Mouse (Mus musculus) brain, embryonic 18.5 days (tissue): ENCODE results near the gene Rnase4.

Experiments
- DNase-seq: peaks from one replicate; pipeline ENCODE4 v3.0.0-alpha.2; 2012; ENCODE audit warnings: low read depth, low spot score

Rnase4 gene

GRCm38 (mm10) chr14:51090921-51091900 lies at the start of gene Rnase4, which contains the start of gene Ang:
Gene Rnase4 (plus strand): TSS chr14:51091077.
Gene Ang (plus strand): TSS chr14:51091150.
- no peak for DNase-seq

DNA sequence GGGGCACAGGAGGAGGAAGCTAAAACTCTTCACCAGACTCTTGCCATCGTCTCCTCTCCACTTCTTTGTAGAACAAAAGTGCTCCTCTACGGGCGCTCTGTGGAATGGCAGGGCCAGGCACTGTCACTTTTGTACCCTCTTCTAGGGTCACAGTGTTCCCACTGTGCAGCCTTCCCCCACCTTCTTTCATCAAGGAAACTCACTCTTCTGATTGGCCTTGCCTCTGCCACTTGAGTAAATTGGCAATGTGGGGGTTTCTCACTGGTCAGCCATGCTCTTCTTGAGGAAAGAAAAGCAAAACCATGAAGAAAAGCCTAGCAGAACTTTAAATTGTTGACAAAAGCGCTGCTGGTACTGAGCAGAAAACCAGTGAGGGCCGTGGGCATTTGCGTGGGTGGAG lies 49.1 kb upstream of the Rnase4 start, which contains the start of gene Rnase9:
TSS of gene Rnase9 (minus strand) at position 101 of the 400 bp plus-strand sequence.
- no peak for DNase-seq

GRCm38 (mm10) chr14:51047846-51048245 lies 43.0 kb upstream of the Rnase4 start:
- DNase-seq: no peak

GRCm38 (mm10) chr14:51050063-51050462 lies 40.8 kb upstream of the Rnase4 start, which contains the start of gene Rnase11:
Gene Rnase11 (minus strand): TSS chr14:51050163.
- no peak for DNase-seq

DNA sequence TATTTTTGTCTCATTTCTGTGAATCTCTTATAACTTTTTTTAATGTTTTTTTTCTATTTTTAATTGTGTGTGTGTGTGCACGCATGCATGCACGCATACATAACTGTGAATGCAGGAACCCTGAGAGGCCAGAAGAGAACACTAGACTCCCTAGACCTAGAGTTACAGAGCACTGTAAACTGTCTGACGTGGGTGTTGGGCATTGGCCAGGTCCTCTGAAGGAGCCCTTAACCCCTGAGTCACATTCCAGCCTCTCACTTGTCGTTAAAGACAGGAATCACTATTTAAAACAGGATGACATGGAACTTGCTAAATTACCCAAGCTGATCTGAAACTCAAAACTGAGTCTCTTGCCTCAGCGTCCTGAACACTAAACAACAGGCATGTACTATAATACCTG lies 38.9 kb upstream of the Rnase4 start:
- no peak for DNase-seq

DNA sequence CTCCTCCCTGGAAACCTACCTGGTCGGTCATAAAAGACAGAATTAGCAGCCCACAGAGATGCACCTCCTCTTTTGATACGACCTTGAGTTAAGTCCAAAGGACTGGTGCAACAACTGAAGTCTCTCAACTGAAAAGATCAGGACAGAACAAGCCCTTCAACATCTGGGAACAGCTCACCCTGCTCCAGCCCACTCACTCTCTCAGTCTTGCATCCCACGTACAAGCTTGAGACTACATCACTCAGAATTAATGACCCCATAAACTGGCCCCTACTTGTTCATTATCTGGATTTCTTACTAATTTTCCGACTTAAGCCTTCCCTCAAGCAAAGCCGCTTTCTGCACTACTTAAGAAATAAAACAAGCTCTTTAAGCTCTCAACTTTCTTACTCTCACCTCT lies 37.7 kb upstream of the Rnase4 start:
- DNase-seq: no peak

GRCm38 (mm10) chr14:51054243-51055237 lies 36.3 kb upstream of the Rnase4 start:
- DNase-seq: no peak

DNA sequence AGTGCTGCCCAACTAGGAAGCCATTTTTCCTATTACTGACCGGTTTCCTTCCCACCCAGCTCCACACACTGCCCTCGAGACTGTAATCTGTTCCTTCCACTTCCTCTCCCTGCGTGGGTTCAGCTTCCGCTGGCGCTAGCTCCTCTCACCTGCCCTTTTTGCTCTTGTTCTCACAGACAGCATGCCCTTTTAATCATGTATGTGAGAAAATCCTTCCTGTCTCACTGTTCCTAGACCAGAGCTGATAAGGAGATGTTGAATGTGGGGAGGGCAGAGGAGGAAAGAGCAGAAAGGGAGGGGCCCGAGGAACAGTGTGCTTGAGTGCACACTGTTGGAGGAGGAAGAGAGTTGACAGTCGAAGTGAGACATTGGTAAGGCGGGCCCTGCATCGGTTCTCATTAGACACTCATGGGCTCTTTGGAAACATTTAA lies 33.5 kb upstream of the Rnase4 start, which contains the start of gene Rnase12:
TSS of gene Rnase12 (minus strand) at position 261 of the 431 bp plus-strand sequence.
- DNase-seq: no peak

- DNase-seq: no peak
Observed at GRCm38 (mm10) chr14:51060761-51061160, 30.1 kb upstream of the Rnase4 start.

DNA sequence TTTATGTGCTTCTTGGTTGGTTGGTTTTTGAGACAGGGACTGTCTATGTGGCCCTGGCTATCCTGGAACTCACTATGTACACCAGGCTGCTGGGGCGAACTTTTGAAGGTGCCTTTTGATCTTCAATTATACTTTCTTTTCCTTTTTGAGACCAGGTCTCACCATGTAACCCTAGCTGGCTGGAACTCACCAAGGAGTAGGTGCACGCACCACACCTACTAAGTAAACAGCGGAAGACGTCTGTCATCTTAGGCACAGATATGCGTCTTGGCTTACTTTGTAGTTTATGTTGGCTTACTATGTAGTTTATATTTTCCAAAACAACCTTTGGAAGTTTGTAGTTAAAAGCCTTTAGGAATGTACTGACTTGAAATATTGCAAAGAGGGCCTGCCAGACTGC lies 21.9 kb upstream of the Rnase4 start:
- no peak for DNase-seq

DNA sequence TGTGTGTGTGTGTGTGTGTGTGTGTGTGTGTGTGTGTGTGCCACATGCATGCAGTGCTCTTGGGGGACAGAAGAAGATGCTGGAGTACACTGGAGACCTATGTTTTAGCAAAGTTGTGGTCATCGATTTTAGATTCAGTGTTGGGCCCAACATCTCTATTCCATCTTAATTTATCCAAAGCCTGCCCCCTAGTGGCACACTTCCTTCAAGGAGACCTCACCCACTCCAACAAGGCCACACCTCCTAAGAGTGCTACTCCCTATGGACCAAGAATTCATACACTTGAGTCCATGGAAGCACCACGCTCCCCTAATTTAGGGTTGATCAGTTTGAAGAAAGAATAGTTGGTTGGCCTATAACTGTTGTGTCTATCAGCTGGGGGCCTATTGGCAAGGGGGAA lies 21.3 kb upstream of the Rnase4 start:
- DNase-seq: no peak

- DNase-seq: no peak
Observed at GRCm38 (mm10) chr14:51074335-51074734, 16.5 kb upstream of the Rnase4 start, which contains the start of gene Olfr750. Gene Olfr750 (minus strand): TSS chr14:51074435.

- no peak for DNase-seq
Observed at GRCm38 (mm10) chr14:51079180-51079579, 11.7 kb upstream of the Rnase4 start.

DNA sequence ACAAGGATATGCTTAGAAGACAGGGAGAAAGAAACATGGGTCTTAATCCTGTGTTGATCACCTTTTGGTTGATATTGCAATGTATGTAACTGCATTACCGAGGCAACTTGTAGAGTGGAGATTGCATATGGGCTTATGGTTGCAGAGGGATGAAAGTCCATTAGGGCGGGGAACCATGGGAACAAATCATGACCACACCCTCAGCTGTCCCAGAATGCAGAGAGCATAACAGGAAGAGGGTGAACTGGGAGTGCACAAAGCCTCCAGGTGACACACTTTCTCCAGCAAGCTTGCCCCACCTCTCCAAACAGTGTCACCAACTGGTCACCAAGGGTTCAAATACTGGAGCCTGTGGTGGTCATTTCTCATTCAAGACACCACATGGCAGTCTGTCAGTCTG lies 9.8 kb upstream of the Rnase4 start:
- no peak for DNase-seq

GRCm38 (mm10) chr14:51082599-51083581 lies 8.0 kb upstream of the Rnase4 start:
- no peak for DNase-seq

DNA sequence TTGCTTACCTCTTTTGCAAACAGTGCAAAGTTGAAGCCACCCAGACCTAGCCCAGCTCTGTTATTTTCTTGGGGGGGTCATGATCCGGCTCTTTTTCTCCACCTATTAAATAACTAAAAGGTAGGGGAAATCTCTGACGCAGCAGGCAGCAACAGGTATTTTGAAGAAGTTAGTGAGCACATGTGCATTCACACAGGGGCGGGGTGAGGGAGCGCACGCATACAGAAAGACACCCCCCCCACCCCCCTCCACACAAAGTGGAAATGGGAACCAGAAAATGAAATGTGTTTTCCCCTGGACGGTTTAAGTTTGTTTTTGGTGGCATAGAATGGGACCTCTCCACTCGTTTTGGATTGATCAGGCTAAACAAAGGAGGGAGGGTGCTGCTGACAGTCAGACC lies 7.1 kb upstream of the Rnase4 start:
- DNase-seq: no peak

DNA sequence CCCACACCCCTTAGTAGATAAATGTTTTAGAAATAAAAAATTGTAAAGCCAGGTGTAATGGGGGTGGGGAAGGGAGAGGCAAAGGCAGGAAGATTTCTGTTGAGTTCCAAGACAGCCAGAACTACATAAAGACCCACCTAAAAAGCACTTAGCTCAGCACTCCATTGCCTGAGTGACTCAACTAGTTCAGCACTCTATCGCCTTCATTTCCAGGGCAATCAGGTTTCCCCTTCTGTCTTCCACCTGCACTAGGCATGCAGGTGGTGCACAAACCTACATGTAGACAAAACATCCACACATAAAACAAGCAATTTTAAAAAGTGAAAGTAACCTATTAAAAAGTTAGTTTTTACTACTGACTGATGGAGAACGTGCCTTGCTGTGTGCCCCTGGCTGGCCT lies 5.8 kb upstream of the Rnase4 start:
- no peak for DNase-seq

DNA sequence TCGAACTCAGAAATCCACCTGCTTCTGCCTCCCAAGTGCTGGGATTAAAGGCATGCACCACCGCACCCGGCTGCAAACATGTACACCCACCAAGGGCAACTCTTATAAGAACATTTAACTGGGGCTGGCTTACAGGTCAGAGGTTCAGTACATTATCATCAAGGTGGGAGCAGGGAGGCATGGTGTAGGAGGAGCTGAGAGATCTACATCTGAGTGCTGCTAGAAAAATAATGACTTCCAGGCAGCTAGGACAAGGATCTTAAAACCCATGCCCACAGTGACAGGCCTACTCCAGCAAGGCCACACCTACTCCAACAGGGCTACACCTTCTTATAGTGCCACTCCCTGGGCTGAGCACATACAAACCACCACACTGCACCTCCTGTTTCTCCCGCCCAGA lies 5.0 kb upstream of the Rnase4 start:
- DNase-seq: no peak

GRCm38 (mm10) chr14:51087762-51088161 lies 3.1 kb upstream of the Rnase4 start:
- no peak for DNase-seq
